Mouse (Mus musculus) midbrain, embryonic 14.5 days (tissue): ENCODE data around the gene Cbarp. TPM values are rescaled to one million over a fixed set of nuclear protein-coding genes. Genes with fewer than 3 reads are reported as not detected.
A peak's percentile ranks its signal among the peaks of the same experiment; 100 is the strongest.

Experiments used
- ATAC-seq: fragments of 200-750 bp; cut with Nextera tagmentation; 2 replicates; pipeline ENCODE4 v1.8.0; 2017; ENCODE audit warnings: moderate number of reproducible peaks, moderate library complexity; ENCODE audit not compliant: low FRiP score, low TSS enrichment
- DNase-seq: peaks from one replicate; pipeline ENCODE4 v3.0.0-alpha.2; 2015
- H3K27ac ChIP-seq: fragments of 300-500 bp; sonication (generic); replicated peaks from 2 replicates; pipeline ENCODE4 v1.5.1; 2014; ENCODE audit warnings: mild to moderate bottlenecking, low read depth, low read length, moderate library complexity
- H3K27me3 ChIP-seq: fragments of 300-500 bp; sonication (generic); 2 replicates; pipeline ENCODE4 v1.6.1; 2014; ENCODE audit warnings: low read length, control low read depth, mixed read lengths; ENCODE audit not compliant: control insufficient read depth, insufficient read depth
- H3K36me3 ChIP-seq: fragments of 300-500 bp; sonication (generic); 2 replicates; pipeline ENCODE4 v1.6.1; 2014; ENCODE audit warnings: low read length, control low read depth; ENCODE audit not compliant: control insufficient read depth, insufficient read depth
- H3K4me1 ChIP-seq: fragments of 300-500 bp; sonication (generic); 2 replicates; pipeline ENCODE4 v1.6.1; 2014; ENCODE audit warnings: mild to moderate bottlenecking, antibody characterized with exemption, low read length, control low read depth; ENCODE audit not compliant: control insufficient read depth, insufficient read depth
- H3K4me2 ChIP-seq: fragments of 300-500 bp; sonication (generic); 2 replicates; pipeline ENCODE4 v1.6.1; 2014; ENCODE audit warnings: mild to moderate bottlenecking, low read length, moderate library complexity
- H3K4me3 ChIP-seq: fragments of 300-500 bp; sonication (generic); replicated peaks from 2 replicates; pipeline ENCODE4 v1.5.1; 2014; ENCODE audit warnings: low read depth, low read length
- H3K9ac ChIP-seq: fragments of 300-500 bp; sonication (generic); replicated peaks from 2 replicates; pipeline ENCODE4 v1.6.1; 2014; ENCODE audit warnings: mild to moderate bottlenecking, low read length, moderate library complexity
- H3K9me3 ChIP-seq: fragments of 300-500 bp; sonication (generic); 2 replicates; pipeline ENCODE4 v1.6.1; 2016; ENCODE audit warnings: low read length, control low read depth, mixed read lengths; ENCODE audit not compliant: control insufficient read depth
- WGBS: fragments of 180-500 bp; shearing (Covaris S2); extraction: QIAGEN DNeasy Blood & Tissue Kit; methylation state at CpG from one replicate; pipeline ENCODE4 v1.1.7; 2014; 5-methylcytosine and 5-hydroxymethylcytosine counted together
- polyA plus RNA-seq: library from polyadenylated mRNA; unstranded; fragments of >200 nt; fragmentation: Nextera tagmentation; extraction: Ambion mirVana; gene quantifications from 2 replicates; pipeline ENCODE4 v1.2.1, GENCODE M21; 2014

Cbarp gene
- polyA plus RNA-seq, 1 experiment from 2014 or later, result 78.9 TPM

DNA sequence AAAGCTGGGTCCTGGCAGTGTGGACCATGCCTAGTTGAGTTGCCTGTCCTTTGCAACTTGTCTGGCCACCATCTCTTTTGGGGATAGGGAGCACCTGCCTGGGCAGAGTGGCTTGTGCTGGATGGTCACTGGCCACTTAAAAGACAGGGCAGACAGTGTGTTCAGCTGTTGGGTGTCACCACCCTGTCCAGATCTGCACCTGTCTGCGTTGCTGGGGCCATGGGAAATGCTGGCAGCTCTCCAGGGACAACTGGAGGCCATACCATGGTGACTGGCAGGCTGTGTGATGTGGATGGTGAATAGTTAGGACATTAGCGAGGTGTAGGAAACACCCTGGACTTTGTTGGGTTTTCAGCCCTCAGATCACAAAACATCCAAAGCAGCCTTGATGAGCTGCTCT is 20.5 kb downstream of the Cbarp start:
- ATAC-seq, result no peak
- Histone ChIP-seq H3K4me1 (peaks cover 29% of the 10 kb centered on the region), H3K27ac (no peak overlapping the region), H3K4me3 (no peak overlapping the region), H3K4me2 (no peak overlapping the region), H3K9me3 (no peaks in the 10 kb centered on the region), H3K9ac (0 out of 2 replicates have a peak overlapping the region, but pooled peaks have one; percentile 12), H3K27me3 (no peaks in the 10 kb centered on the region), H3K36me3 (peaks cover 28% of the 10 kb centered on the region)
- DNase-seq, result no peak
- 69% methylated on average over 2 of the region's 2 CpGs for WGBS

DNA sequence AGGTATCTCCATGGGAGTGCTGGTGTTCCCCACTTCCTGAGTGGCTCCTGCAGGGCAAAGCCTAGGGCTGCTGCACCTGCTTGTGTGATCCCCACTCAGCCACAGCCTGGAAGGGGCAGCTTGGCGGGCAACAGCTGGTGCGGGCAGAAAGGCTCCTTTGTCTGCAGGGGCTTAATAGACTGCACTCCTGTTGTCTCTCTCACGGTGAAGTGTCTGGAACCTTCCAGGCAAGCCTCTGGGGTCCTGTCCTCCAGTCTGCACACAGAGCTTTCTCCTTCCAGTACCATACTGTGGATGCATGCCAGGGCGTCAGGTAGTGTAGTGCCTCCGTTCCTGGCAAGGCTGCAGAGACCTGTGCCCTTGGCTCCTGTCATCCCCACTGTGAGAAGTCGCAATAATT is 22.1 kb downstream of the Cbarp start:
- no peaks in the 10 kb centered on the region for H3K27me3 ChIP-seq
- H3K4me1 ChIP-seq, result peaks cover 35% of the 10 kb centered on the region
- 48% methylated on average over 6 of the region's 6 CpGs for WGBS
- H3K27ac ChIP-seq, result peak overlapping the region; percentile 42; the same call in 1 of the 2 replicates
- H3K9me3 ChIP-seq, result no peaks in the 10 kb centered on the region
- peaks cover 17% of the 10 kb centered on the region for H3K36me3 ChIP-seq
- H3K9ac ChIP-seq, result peak overlapping the region; percentile 40
- H3K4me3 ChIP-seq, result peak overlapping the region; percentile 83; the same call in 1 of the 2 replicates
- peak overlapping the region; percentile 86 for H3K4me2 ChIP-seq
- ATAC-seq (no peak), DNase-seq (no peak)

DNA sequence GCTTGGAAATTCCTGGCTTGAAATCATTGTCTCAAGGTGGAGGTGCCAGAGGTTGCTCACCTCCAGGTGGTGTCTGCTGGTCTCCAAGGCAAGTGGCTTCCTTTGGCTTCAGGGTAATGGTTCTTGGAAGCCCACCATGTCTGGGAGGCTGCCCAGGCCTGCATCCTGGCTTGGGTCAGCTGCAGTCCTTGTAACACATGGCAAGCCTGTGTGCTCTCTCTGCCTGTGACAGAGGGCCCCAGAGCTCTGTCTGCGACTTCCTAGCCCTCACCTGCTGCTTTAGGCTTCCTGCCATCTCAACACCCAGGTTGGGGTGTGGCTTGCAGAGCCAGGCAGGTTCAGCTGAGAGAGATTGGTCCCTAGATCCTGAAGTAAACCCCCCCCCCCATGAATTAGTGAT is 22.9 kb downstream of the Cbarp start:
- DNase-seq (no peak), ATAC-seq (no peak)
- H3K4me2 ChIP-seq, result peak overlapping the region; percentile 86
- no peaks in the 10 kb centered on the region for H3K9me3 ChIP-seq
- peaks cover 35% of the 10 kb centered on the region for H3K4me1 ChIP-seq
- 65% methylated on average over 1 of the region's 1 CpGs for WGBS
- H3K36me3 ChIP-seq, result peaks cover 17% of the 10 kb centered on the region
- H3K27ac ChIP-seq, result peak overlapping the region; percentile 42; the same call in 1 of the 2 replicates
- H3K9ac ChIP-seq, result peak overlapping the region; percentile 78
- no peaks in the 10 kb centered on the region for H3K27me3 ChIP-seq
- H3K4me3 ChIP-seq, result peak overlapping the region; percentile 83

DNA sequence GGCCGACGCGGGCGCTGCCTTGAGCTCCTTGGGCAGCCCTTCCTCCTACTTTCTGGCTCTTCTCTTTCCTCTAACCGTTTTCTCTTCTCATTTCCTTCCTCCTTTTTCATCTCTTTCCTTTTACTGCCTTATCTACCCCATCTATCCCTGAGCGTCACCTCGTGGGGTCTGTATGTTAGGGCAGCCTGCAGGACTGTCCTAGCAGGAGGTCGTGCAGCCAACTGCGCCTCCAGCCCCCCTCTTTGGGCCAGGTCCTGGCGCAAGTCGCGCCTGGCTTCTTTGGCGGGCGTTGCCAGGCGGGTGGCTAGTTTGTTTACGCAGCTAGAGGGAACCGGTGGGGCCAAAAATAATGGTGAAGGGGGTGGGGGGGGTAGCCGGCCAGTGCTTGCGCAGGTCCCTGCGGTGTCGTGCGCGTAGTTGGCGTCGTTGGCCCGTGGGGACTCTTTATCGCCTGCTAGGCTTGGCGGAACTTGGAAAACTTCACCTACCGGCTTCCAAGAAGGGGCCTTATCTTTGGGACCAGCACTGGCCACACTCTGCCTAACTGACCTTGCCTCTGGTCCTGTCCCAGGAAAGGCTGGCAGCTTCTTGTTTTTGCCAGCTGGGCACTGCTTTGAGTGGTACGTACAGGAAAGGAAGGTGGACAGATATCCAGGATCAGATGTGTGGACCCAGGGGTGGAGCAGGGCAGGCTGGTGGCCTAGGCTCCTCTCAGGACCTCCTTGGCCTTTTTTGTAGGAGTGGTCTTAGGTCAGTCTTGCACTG is 23.5 kb downstream of the Cbarp start:
- WGBS, result 5% methylated on average over 30 of the region's 30 CpGs
- no peak overlapping the region for H3K27ac ChIP-seq
- H3K27me3 ChIP-seq, result no peaks in the 10 kb centered on the region
- H3K36me3 ChIP-seq, result peaks cover 17% of the 10 kb centered on the region
- H3K9me3 ChIP-seq, result no peaks in the 10 kb centered on the region
- no peak for DNase-seq
- no peak for ATAC-seq
- peaks cover 35% of the 10 kb centered on the region for H3K4me1 ChIP-seq
- peak overlapping the region; percentile 78 for H3K9ac ChIP-seq
- H3K4me3 ChIP-seq, result peak overlapping the region; percentile 83
- H3K4me2 ChIP-seq, result peak overlapping the region; percentile 86

DNA sequence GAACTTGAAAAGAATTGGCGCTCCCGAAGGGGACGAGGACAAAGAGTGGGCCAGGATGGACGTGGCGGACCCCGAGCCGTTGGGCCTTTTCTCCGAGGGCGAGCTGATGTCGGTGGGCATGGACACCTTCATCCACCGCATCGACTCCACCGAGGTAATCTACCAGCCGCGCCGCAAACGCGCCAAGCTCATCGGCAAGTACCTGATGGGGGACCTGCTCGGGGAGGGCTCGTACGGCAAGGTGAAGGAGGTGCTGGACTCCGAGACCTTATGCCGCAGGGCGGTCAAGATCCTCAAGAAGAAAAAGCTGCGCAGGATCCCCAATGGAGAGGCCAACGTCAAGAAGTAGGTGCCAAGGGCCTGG is 24.1 kb downstream of the Cbarp start:
- Histone ChIP-seq H3K4me2 (peak overlapping the region; percentile 86), H3K36me3 (peaks cover 17% of the 10 kb centered on the region), H3K4me1 (peaks cover 35% of the 10 kb centered on the region), H3K4me3 (peak overlapping the region; percentile 83), H3K9me3 (no peaks in the 10 kb centered on the region), H3K27me3 (no peaks in the 10 kb centered on the region), H3K9ac (peak overlapping the region; percentile 78), H3K27ac (no peak overlapping the region)
- DNase-seq (peak; percentile 46), ATAC-seq (no peak)
- under 1% methylated on average over 27 of the region's 27 CpGs for WGBS

DNA sequence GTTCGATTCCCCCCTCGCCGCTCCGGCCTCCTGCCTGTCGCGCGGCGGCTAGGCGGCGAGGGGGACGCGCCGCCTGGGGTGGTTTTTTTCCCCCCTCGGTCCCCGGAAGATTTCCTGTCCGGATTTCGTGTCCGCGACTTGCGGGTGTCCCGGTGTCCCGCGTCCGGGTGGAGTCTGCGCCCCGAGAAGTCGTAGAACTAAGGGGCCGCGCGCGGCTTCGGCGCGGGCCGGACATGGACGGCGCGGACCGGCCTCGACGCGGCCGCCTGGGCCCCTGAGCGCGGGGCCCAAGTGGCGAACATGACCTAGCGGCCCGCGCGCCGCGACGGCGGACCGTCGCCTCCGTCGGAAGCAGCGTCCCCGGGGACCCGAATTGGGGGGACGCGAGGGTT is 24.7 kb downstream of the Cbarp start:
- H3K9ac ChIP-seq, result peak overlapping the region; percentile 78
- DNase-seq (peak; percentile 56), ATAC-seq (no peak)
- no peaks in the 10 kb centered on the region for H3K27me3 ChIP-seq
- no peaks in the 10 kb centered on the region for H3K9me3 ChIP-seq
- WGBS, result under 1% methylated on average over 63 of the region's 63 CpGs
- H3K4me2 ChIP-seq, result peak overlapping the region; percentile 86
- peaks cover 35% of the 10 kb centered on the region for H3K4me1 ChIP-seq
- peak overlapping the region; percentile 84 for H3K27ac ChIP-seq
- peak overlapping the region; percentile 83 for H3K4me3 ChIP-seq
- H3K36me3 ChIP-seq, result peaks cover 16% of the 10 kb centered on the region

DNA sequence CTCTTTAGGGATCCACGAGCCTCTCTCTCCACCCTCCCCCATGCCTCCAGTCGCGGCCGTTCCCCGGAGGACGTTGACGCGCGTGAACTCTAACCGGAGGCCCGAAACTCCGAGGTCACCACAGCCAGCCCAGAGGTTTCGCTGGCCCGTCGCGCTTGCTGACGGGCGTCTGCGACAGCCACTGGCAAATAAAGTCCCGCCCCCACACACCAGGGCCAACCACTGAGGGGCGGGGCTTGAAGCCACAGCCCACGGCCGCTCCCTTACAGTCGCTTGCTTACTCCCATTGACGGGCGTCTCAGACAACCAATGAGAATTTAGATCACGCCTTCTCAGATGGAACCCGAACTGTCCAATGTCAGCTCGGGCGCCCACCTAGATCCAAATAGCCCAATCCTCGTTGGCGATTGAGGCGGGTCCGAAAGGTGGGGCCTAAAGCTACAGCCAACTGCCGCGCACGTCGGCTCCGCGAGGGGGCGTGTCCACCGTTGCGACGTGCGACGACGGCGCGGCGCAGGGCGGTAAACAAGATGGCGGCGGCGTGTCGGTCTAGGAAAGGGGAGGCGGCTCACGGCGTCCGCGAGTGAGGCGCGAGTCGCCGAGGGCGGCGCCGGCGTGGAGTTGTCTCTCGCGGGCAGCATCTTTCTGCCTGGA is 25.2 kb downstream of the Cbarp start, which contains the start of gene Stk11:
Stk11 (plus strand) TSS at position 514 of the 654 bp plus-strand sequence.
- Histone ChIP-seq H3K4me1 (peaks cover 35% of the 10 kb centered on the region), H3K9ac (peak within 1 kb of the TSS; percentile 78), H3K27me3 (no peaks in the 10 kb centered on the region), H3K27ac (peak within 1 kb of the TSS; percentile 84), H3K9me3 (no peaks in the 10 kb centered on the region), H3K36me3 (peaks cover 11% of the 10 kb centered on the region; the same call in 1 of the 2 replicates), H3K4me2 (peak within 1 kb of the TSS; percentile 86), H3K4me3 (peak within 1 kb of the TSS; percentile 83)
- under 1% methylated on average over 68 of the region's 70 CpGs for WGBS
- DNase-seq (peak; percentile 100), ATAC-seq (peak; percentile 98)

DNA sequence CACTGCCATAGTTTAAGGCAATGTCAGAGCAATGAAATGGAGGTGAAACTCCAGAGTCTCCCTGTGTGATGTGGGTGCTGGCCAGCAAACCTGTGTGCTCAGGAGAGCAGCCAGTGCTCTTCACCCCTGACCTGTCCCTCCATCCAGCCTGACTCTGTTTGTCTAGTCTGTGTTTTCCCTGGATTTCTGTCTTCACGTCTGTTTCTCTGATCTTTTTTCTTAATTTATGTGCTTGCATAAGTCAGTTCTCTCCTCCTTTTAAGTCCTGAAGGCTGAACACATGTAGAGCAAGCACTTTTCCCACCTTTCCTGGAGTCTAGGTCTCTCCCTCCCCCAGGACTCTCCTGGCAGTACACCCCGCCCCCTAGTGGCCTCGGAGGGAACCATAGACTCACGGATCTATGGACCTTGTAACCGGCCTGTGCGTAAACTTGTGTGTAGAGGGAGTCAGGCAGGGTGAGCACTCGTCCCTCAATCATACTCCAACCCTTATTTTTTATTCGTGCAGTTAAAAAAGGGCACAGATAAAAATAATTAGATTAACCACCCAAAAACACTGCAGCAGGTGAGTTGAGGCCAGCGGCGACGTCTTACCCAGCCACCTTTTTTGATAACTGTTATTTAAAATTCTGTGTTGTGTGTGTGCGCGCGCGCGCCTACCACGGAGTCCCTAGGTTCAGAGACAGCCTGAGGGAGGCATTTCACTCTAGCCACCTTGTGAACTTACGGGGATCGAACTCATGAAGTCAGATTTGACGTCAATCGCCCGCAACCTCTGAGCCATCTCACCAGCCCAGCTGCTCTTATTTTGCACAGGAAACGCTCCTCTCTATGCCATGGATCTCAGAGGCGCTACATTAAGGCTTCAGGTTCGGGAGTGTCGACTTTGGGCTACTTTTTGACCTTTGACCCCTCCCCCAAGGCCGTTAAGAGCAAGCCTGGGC is 26.0 kb downstream of the Cbarp start:
- Histone ChIP-seq H3K27ac (0 out of 2 replicates have a peak overlapping the region, but pooled peaks have one; percentile 32), H3K36me3 (peaks cover 11% of the 10 kb centered on the region; the same call in 1 of the 2 replicates), H3K27me3 (no peaks in the 10 kb centered on the region), H3K9ac (0 out of 2 replicates have a peak overlapping the region, but pooled peaks have one; percentile 7), H3K4me2 (peak overlapping the region; percentile 86), H3K4me3 (peak overlapping the region; percentile 83), H3K4me1 (peaks cover 35% of the 10 kb centered on the region), H3K9me3 (no peaks in the 10 kb centered on the region)
- ATAC-seq (peak; percentile 33; the same call in 1 of the 2 replicates), DNase-seq (peak; percentile 94)
- 2% methylated on average over 27 of the region's 27 CpGs for WGBS
